Mouse (Mus musculus) right cerebral cortex, postnatal 14 days (tissue): ENCODE data around the gene Gltp.

Experiments used
- DNase-seq: peaks from one replicate; pipeline ENCODE4 v3.0.0; 2022

Gltp gene

GRCm38 (mm10) chr5:114702403-114703392 is 11.9 kb upstream of the Gltp start:
- no peak for DNase-seq

GRCm38 (mm10) chr5:114699015-114699414 is 8.2 kb upstream of the Gltp start:
- no peak for DNase-seq

- peak; percentile 69 for DNase-seq
Observed at GRCm38 (mm10) chr5:114698044-114698746, 7.4 kb upstream of the Gltp start.

GRCm38 (mm10) chr5:114696939-114697338 is 6.2 kb upstream of the Gltp start:
- DNase-seq: no peak

GRCm38 (mm10) chr5:114695775-114696174 is 5.0 kb upstream of the Gltp start:
- no peak for DNase-seq

- no peak for DNase-seq
Observed at GRCm38 (mm10) chr5:114689700-114690366, 951 bp downstream of the Gltp start.

- no peak for DNase-seq
Observed at GRCm38 (mm10) chr5:114688703-114689102, 2.1 kb downstream of the Gltp start.

GRCm38 (mm10) chr5:114687901-114688300 is 2.9 kb downstream of the Gltp start:
- no peak for DNase-seq

GRCm38 (mm10) chr5:114686726-114687210 is 4.0 kb downstream of the Gltp start:
- DNase-seq: no peak

GRCm38 (mm10) chr5:114685986-114686385 is 4.8 kb downstream of the Gltp start:
- DNase-seq: no peak

GRCm38 (mm10) chr5:114681717-114682116 is 9.1 kb downstream of the Gltp start:
- no peak for DNase-seq

GRCm38 (mm10) chr5:114680676-114681285 is 10.0 kb downstream of the Gltp start:
- DNase-seq: no peak

- DNase-seq: no peak
Observed at GRCm38 (mm10) chr5:114679841-114680591, 10.8 kb downstream of the Gltp start.

GRCm38 (mm10) chr5:114674594-114674993 is 16.2 kb downstream of the Gltp start:
- DNase-seq: no peak

- no peak for DNase-seq
Observed at GRCm38 (mm10) chr5:114673114-114673513, 17.7 kb downstream of the Gltp start.

- DNase-seq: no peak
Observed at GRCm38 (mm10) chr5:114669014-114669413, 21.8 kb downstream of the Gltp start.

- DNase-seq: peak; percentile 97
Observed at GRCm38 (mm10) chr5:114667228-114667856, 23.4 kb downstream of the Gltp start.

- no peak for DNase-seq
Observed at GRCm38 (mm10) chr5:114666659-114667058, 24.1 kb downstream of the Gltp start.

- no peak for DNase-seq
Observed at GRCm38 (mm10) chr5:114664750-114665149, 26.0 kb downstream of the Gltp start.

- no peak for DNase-seq
Observed at GRCm38 (mm10) chr5:114664139-114664538, 26.6 kb downstream of the Gltp start.

- no peak for DNase-seq
Observed at GRCm38 (mm10) chr5:114661029-114661428, 29.8 kb downstream of the Gltp start.
